Mouse (Mus musculus): ENCODE results near the gene Msantd2. TPM values are rescaled to one million over a fixed set of nuclear protein-coding genes. Genes with fewer than 3 reads are reported as not detected.
A peak's percentile ranks its signal among the peaks of the same experiment; 100 is the strongest.

Msantd2 gene
- total RNA-seq, 4 experiments from 2014 or later: 3.5 to 7.7 (median 5.4) TPM

GRCm38 (mm10) chr9:37504348-37504747 is 15.2 kb downstream of the Msantd2 start:
- no peak for DNase-seq (ENCODE audit: low spot score)

GRCm38 (mm10) chr9:37506023-37506422 is 16.9 kb downstream of the Msantd2 start:
- DNase-seq (ENCODE audit: low spot score): no peak

DNA sequence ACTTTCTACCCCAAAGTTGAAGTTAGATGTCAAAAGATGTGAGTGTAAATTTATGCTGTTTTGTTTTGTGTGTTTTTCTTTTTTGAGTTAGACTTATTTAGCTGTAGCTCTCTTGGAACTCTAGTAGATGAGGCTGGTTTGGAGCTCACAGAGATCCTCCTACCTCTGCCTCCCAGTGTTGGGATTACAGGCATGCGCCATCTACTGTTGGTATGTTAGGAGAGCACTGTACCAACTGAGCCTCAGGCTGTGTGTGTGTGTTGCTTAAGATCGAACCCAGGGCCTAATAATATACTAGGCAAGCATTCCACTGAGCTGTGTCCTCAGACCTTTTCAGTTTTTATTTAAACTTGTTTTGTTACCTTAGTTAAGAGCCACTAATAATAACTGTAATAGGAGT is 23.0 kb downstream of the Msantd2 start:
- no peak for DNase-seq (ENCODE audit: low spot score)

GRCm38 (mm10) chr9:37514456-37514855 is 25.3 kb downstream of the Msantd2 start:
- no peak for DNase-seq (ENCODE audit: low spot score)

DNA sequence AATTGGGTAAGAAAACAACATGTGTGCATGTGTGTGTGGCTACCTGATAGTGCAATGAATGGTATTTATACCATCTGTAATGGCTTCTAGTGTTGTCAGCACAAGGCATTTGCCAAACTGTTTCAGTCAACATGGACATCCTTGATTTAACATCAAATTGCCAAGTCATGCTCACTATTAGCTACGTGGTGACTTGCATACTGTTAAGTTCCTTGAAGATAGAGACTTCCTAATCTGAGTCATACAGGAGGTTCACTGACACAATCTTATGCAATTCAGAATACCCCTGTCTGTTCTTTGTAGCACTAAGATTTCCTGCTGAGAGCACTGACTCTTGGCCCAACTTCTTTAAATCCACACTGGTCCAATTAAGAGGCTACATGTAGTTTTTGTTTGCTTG is 28.3 kb downstream of the Msantd2 start:
- DNase-seq (ENCODE audit: low spot score): no peak

DNA sequence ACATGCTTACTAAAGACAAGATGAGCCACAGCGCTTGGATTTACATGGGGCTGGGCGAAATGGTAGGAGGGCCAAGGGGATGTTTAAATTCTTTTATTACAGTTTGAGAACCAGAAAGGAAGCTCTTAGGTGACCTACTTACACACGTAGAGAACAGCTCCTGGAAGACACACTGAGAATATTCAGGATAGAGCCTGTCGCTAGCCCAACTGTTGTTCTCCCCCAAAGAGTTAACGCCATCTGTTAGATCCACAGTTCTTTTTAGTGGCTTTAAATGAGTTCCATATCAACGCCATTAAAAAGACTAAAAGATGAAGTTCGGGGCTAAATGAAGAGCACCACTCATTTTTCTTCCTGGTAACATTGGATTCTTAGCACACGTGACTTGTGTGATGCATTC is 29.9 kb downstream of the Msantd2 start:
- no peak for DNase-seq (ENCODE audit: low spot score)

DNA sequence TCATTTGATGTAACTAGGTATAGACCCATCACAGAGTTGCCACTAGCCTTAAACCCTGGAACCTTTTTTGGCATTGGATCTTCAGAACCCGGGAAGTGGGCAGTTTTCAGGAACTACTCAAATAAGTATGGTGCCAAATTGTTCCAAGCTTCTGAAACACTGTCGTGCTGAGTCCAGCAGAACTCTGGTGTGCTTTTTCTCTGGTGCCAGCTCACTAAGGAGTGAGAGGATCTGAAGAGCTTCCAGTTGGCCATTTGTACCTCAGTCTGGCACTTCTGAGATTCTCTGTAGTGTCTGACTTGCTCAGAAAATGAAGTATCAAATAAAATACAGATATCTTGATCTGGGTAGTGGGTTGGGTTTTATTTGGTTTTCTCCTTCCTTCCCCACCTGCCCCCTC is 30.9 kb downstream of the Msantd2 start:
- no peak for DNase-seq (ENCODE audit: low spot score)

DNA sequence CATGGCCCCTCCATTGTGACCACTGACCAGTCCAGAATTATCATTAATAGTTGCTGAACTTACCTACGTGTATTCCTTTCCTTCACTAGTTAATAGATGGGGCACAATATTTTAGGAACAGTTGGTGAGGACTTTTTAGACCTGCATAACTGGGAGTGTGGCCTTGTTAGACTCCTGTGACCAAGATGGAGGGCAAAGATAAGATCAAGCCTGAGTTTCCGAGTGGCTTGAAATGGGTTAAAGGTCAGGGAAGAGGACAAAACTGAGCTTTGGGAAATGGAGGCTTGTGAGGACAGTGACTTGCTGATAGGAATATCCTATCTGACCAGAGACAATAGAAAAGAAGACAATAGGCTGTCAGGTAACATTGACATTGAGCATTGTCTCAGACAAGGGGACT is 36.3 kb downstream of the Msantd2 start:
- no peak for DNase-seq (ENCODE audit: low spot score)

GRCm38 (mm10) chr9:37526443-37527395 is 37.6 kb downstream of the Msantd2 start:
- peak; percentile 58 for DNase-seq (ENCODE audit: low spot score)

DNA sequence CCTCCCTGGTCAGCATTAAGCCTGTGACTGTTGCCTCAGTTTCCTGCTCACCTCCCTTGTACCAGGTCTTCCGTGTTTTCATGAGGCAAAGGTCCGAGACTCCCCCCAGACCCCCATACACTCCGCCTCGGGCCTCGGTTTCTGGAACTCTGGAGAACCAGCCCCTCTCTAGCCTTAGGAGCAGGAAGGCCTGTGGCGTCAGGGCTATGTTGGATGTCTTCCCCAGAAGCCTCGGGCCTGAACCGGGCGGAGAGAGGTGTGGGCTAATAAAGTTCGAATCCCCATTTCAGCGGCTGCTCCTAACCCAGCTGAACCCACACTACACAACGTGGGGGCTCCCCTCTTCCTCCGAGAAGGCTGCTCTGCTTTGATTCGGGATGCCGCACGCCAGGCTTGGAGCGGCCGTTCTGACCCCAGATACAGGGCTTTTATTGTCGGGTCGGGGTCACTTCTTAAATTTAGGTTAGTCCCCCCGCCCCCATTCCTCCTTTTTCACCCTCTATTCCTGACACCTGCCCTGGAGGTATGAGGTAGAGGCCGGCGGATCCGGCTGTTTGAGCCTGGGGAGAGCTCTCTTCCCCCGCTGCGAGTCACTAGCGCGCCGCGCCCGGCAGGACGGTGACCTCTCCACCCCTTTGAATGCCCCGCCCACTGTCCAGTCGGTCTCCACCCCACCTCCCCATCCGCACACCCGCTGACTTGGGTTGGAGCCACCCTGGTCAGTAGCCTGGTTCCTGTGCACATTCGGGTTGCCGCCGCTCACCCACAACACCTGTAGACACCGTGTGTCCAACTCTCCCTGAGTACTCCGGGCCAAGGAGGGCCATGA is 38.5 kb downstream of the Msantd2 start, which contains the start of gene Esam:
Esam (plus strand) TSS at position 683 of the 829 bp plus-strand sequence.
- peak; percentile 89 for DNase-seq (ENCODE audit: low spot score)

DNA sequence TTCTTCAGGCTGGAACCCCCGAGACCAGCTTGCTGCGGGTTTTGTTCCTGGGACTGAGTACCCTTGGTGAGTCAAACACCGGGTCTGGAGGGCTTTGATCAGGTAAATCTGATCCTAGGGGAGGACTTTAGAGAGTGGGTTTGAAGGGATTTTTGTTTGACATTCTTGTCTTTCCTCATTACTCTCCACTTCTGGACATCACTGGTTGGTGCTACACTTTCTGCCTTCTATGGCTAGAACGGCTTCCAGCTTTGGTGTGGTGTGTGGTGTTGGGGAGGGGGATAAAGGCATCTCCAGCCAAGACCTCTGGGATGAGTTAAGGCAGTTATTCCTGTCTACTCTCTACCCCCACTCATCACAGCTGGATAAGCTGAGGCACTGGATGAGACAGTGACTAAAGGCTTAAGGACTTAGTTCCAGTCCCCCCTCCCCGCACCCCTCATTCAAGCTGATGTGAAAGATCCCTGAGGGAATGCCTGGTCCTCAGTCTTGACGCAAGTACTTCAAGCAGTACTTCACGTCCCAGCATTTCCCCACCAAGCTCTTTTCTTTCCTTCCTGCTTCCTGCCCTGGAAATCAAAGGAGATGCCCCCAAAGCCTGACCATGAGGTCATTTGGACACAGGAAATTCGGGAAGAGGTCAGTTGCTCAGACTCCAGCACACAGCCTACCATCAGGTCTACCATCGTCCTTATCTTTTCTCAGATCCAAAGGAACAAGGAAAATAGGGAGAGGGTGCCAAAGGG is 39.3 kb downstream of the Msantd2 start:
- DNase-seq (ENCODE audit: low spot score): peak; percentile 82

GRCm38 (mm10) chr9:37530031-37530887 is 41.1 kb downstream of the Msantd2 start:
- DNase-seq (ENCODE audit: low spot score): peak; percentile 90

- no peak for DNase-seq (ENCODE audit: low spot score)
Measured at GRCm38 (mm10) chr9:37530888-37531705, 42.0 kb downstream of the Msantd2 start.

GRCm38 (mm10) chr9:37536851-37537250 is 47.7 kb downstream of the Msantd2 start:
- DNase-seq (ENCODE audit: low spot score): no peak

GRCm38 (mm10) chr9:37537658-37538250 is 48.6 kb downstream of the Msantd2 start:
- no peak for DNase-seq (ENCODE audit: low spot score)

DNA sequence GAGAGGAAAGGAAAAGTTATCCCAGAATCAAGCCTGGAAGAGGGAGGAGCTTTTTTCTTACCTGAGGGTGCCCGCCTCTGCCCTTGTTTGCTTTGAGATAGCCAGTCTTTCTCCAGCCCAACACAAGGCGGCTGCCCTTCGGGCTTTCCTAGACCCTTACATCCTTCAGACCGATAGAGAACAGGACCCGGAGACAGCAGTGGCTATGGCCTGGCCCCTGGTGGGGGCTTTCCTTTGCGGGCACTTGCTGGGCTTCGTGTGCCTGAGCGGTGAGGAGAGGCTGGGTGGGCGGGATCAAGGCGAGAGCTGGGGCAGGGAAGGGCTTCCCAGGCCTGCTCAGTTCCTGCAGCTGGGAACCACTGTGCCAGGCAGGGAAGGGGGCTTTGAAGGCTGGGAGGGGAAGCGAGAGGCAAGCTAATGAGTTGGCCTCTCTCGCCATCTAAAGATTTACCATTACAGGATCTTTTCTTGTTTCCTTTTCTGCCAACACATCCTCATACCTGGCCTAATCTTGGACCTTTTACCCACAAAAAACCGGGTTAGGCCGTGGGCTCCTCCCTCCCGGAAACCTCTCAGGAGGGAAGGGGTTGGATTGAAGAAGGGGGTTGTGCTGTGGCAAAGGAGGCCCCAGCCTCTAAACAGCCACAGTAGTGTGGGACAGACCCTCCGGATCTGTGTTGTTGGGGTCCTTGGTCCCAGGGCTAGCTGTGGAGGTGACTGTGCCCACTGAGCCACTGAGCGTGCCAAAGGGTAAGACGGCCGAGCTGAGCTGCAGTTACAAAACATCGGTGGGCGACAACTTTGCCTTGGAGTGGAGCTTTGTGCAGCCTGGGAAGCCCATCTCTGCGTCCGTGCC is 50.3 kb downstream of the Msantd2 start, which contains the start of gene Vsig2:
Vsig2 (plus strand) TSS at position 86 of the 856 bp plus-strand sequence.
- DNase-seq (ENCODE audit: low spot score): no peak

DNA sequence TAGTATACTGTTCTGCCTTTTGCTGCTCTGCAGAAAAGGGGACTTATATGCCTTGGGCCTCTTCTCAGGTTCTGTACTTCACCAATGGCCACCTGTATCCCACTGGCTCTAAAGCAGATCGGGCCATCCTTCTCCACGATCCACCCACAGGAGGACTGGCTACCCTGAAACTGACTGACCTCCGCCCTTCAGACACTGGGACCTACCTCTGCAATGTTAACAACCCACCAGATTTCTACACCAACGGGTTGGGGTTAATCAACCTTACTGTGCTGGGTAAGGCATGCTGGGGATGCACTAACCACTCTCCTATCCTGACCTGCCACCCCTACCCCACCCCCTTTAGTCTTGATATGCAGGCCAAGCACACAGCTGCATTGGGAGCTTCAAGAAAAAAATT is 51.1 kb downstream of the Msantd2 start:
- DNase-seq (ENCODE audit: low spot score): no peak

Measured in heart, adult 8-10 months (tissue).